In genomic region chr8:54331883-54332282, GRCm38 (mm10) we compare ENCODE assay signal across 15 mouse cellular contexts.
"Had no signal": no experiment of that assay in that cellular context is flagged by ENCODE, and none has a peak within 500 bp of the region (broad histone marks: within the 10 kb centered on the region; RNA-seq: fewer than 3 reads in every experiment).

No protein-coding gene starts in this region.

- H3K27me3 ChIP-seq: liver, embryonic 15.5 days; megakaryocyte, embryonic 14.5 days; midbrain, embryonic 15.5 days; stomach, embryonic 15.5 days had no signal

- DNase-seq: kidney, adult 18-20 months; kidney, postnatal 25 days; layer of hippocampus, adult 9-11 months; lung, adult 2 months; lung, postnatal 10 days; right cerebral cortex, postnatal 14 days; thymus, postnatal 4 days had no signal

- H3K9ac ChIP-seq: liver, embryonic 15.5 days; midbrain, embryonic 15.5 days; stomach, embryonic 15.5 days had no signal

- H3K9me3 ChIP-seq: limb, embryonic 10.5 days; liver, embryonic 15.5 days; megakaryocyte, embryonic 14.5 days; midbrain, embryonic 15.5 days; stomach, embryonic 15.5 days had no signal

- H3K36me3 ChIP-seq: limb, embryonic 10.5 days; liver, embryonic 15.5 days; midbrain, embryonic 15.5 days; stomach, embryonic 15.5 days had no signal

- H3K4me1 ChIP-seq: limb, embryonic 10.5 days; liver, embryonic 15.5 days; midbrain, embryonic 15.5 days; stomach, embryonic 15.5 days had no signal

- H3K27ac ChIP-seq: limb, embryonic 10.5 days; liver, embryonic 15.5 days; macrophage; midbrain, embryonic 15.5 days; stomach, embryonic 15.5 days had no signal

- H3K4me3 ChIP-seq: limb, embryonic 10.5 days; liver, embryonic 15.5 days; megakaryocyte, embryonic 14.5 days; midbrain, embryonic 15.5 days; stomach, embryonic 15.5 days had no signal

- H3K4me2 ChIP-seq: liver, embryonic 11.5 days; liver, embryonic 15.5 days; midbrain, embryonic 11.5 days; midbrain, embryonic 15.5 days; stomach, embryonic 15.5 days had no signal

- ATAC-seq: midbrain, embryonic 15.5 days had no signal
